Mouse (Mus musculus): ENCODE results near the gene Cryba1.

DNA sequence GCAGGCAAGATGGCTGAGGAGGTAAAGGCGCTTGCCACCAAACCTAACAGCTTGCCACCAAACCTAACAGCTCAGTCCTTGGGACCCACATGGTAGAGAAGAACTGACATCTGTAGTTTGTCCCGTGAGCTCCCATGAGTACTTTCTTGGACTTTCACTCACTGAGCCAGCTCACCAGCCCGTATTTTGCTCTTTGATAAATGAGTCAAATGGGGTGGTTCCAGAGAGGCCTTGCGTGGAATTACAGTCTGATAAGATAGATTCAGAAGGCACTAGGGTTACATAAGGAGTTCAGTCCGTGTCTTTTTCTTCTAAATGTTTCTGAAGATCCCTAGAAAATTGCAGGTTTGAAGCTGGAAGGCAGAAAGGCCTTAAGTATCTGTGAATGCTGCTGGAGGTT is 27.4 kb upstream of the Cryba1 start:
- TF ChIP-seq TCF12 (IDR thresholded peaks at IDR 0.05; ENCODE audit: insufficient read depth, poor library complexity, severe bottlenecking) (no peak), POLR2A (IDR thresholded peaks at IDR 0.05; ENCODE audit: insufficient read length, low read depth) (no peak)
